Mouse (Mus musculus) intestine, postnatal 0 days (tissue): ENCODE measurements around the gene Secisbp2l. TPM values are rescaled to one million over a fixed set of nuclear protein-coding genes. Genes with fewer than 3 reads are reported as not detected.
A peak's percentile ranks its signal among the peaks of the same experiment; 100 is the strongest.

Experiments
- ATAC-seq: fragments of 200-750 bp; cut with Nextera tagmentation; 2 replicates; pipeline ENCODE4 v1.8.0; 2017; ENCODE audit warnings: mild to moderate bottlenecking, moderate TSS enrichment, moderate library complexity
- H3K27ac ChIP-seq: fragments of 300-500 bp; sonication (generic); 2 replicates; pipeline ENCODE4 v1.5.1; 2014; ENCODE audit warnings: mild to moderate bottlenecking, low read depth, low read length, moderate library complexity
- H3K27me3 ChIP-seq: fragments of 300-500 bp; sonication (generic); replicated peaks from 2 replicates; pipeline ENCODE4 v1.6.1; 2014; ENCODE audit warnings: low read length, mixed read lengths; ENCODE audit not compliant: control insufficient read depth, insufficient read depth
- H3K36me3 ChIP-seq: fragments of 300-500 bp; sonication (generic); 2 replicates; pipeline ENCODE4 v1.6.1; 2014; ENCODE audit warnings: mild to moderate bottlenecking, moderate library complexity; ENCODE audit not compliant: control insufficient read depth, insufficient read depth
- H3K4me1 ChIP-seq: fragments of 300-500 bp; sonication (generic); replicated peaks from 2 replicates; pipeline ENCODE4 v1.6.1; 2014; ENCODE audit warnings: antibody characterized with exemption, low read length, mixed read lengths; ENCODE audit not compliant: control insufficient read depth, insufficient read depth
- H3K4me2 ChIP-seq: fragments of 300-500 bp; sonication (generic); replicated peaks from 2 replicates; pipeline ENCODE4 v1.6.1; 2014; ENCODE audit warnings: low read depth, mild to moderate bottlenecking, moderate library complexity
- H3K4me3 ChIP-seq: fragments of 300-500 bp; sonication (generic); 2 replicates; pipeline ENCODE4 v1.5.1; 2014; ENCODE audit warnings: low read depth, low read length
- H3K9ac ChIP-seq: fragments of 300-500 bp; sonication (generic); 2 replicates; pipeline ENCODE4 v1.6.1; 2014; ENCODE audit warnings: mild to moderate bottlenecking, low read depth, low read length
- H3K9me3 ChIP-seq: fragments of 300-500 bp; sonication (generic); 2 replicates; pipeline ENCODE4 v1.6.1; 2016; ENCODE audit warnings: mixed run types; ENCODE audit not compliant: control insufficient read depth
- CTCF ChIP-seq: sonication (generic); IDR thresholded peaks from 2 replicates; pipeline ENCODE4 v1.5.1; 2016; ENCODE audit warnings: low read depth, mild to moderate bottlenecking, control low read depth, antibody characterized with exemption, moderate library complexity
- WGBS: fragments of 180-500 bp; shearing (Covaris S2); extraction: QIAGEN DNeasy Blood & Tissue Kit; methylation state at CpG from one replicate; pipeline ENCODE4 v1.1.7; 2014; 5-methylcytosine and 5-hydroxymethylcytosine counted together
- polyA plus RNA-seq: library from polyadenylated mRNA; unstranded; fragments of >200 nt; fragmentation: Nextera tagmentation; extraction: Ambion mirVana; gene quantifications from 2 replicates; pipeline ENCODE4 v1.2.1, GENCODE M21; 2015

Secisbp2l gene
- polyA plus RNA-seq, 1 experiment from 2014 or later = 14.4 TPM

GRCm38 (mm10) chr2:125735333-125736024 is 47.2 kb downstream of the Secisbp2l start:
- 59% methylated on average over 2 of the region's 2 CpGs for WGBS
- TF ChIP-seq CTCF = no peak
- Histone ChIP-seq H3K4me2 (no peak overlapping the region), H3K9me3 (no peaks in the 10 kb centered on the region), H3K27ac (no peak overlapping the region), H3K27me3 (no peaks in the 10 kb centered on the region), H3K36me3 (peaks cover 15% of the 10 kb centered on the region), H3K9ac (no peak overlapping the region), H3K4me3 (no peak overlapping the region), H3K4me1 (no peaks in the 10 kb centered on the region)
- ATAC-seq = no peak

- H3K9ac ChIP-seq = no peak overlapping the region
- H3K27me3 ChIP-seq = no peaks in the 10 kb centered on the region
- H3K4me3 ChIP-seq = no peak overlapping the region
- no peaks in the 10 kb centered on the region for H3K9me3 ChIP-seq
- H3K36me3 ChIP-seq = peaks cover 9% of the 10 kb centered on the region
- TF ChIP-seq CTCF = no peak
- no peak overlapping the region for H3K4me2 ChIP-seq
- ATAC-seq = no peak
- no peak overlapping the region for H3K27ac ChIP-seq
- no peaks in the 10 kb centered on the region for H3K4me1 ChIP-seq
These were observed 47.9 kb downstream of the Secisbp2l start for GRCm38 (mm10) chr2:125734741-125735140.

GRCm38 (mm10) chr2:125731763-125732560 is 50.7 kb downstream of the Secisbp2l start:
- TF ChIP-seq CTCF = peak; percentile 96
- peak overlapping the region; percentile 38; the same call in 1 of the 2 replicates for H3K9ac ChIP-seq
- H3K27me3 ChIP-seq = no peaks in the 10 kb centered on the region
- H3K9me3 ChIP-seq = no peaks in the 10 kb centered on the region
- H3K4me2 ChIP-seq = peak overlapping the region; percentile 79
- ATAC-seq = peak; percentile 89
- H3K36me3 ChIP-seq = no peaks in the 10 kb centered on the region
- H3K27ac ChIP-seq = no peak overlapping the region
- H3K4me3 ChIP-seq = peak overlapping the region; percentile 39
- 11% methylated on average over 35 of the region's 35 CpGs for WGBS
- H3K4me1 ChIP-seq = no peaks in the 10 kb centered on the region

GRCm38 (mm10) chr2:125724546-125725114 is 58.0 kb downstream of the Secisbp2l start:
- Histone ChIP-seq H3K27ac (no peak overlapping the region), H3K4me3 (peak overlapping the region; percentile 46), H3K36me3 (no peaks in the 10 kb centered on the region), H3K4me2 (peak overlapping the region; percentile 95), H3K9me3 (no peaks in the 10 kb centered on the region), H3K9ac (no peak overlapping the region), H3K27me3 (peaks cover 21% of the 10 kb centered on the region), H3K4me1 (peaks cover 3% of the 10 kb centered on the region; the same call in 1 of the 2 replicates)
- no peak for TF ChIP-seq CTCF
- 5% methylated on average over 16 of the region's 16 CpGs for WGBS
- no peak for ATAC-seq

- H3K36me3 ChIP-seq = no peaks in the 10 kb centered on the region
- no peak within 1 kb of the TSS for H3K9ac ChIP-seq
- peak within 1 kb of the TSS; percentile 95 for H3K4me2 ChIP-seq
- H3K27ac ChIP-seq = no peak within 1 kb of the TSS
- peaks cover 21% of the 10 kb centered on the region for H3K27me3 ChIP-seq
- H3K9me3 ChIP-seq = no peaks in the 10 kb centered on the region
- peaks cover 3% of the 10 kb centered on the region; the same call in 1 of the 2 replicates for H3K4me1 ChIP-seq
- TF ChIP-seq CTCF = no peak
- H3K4me3 ChIP-seq = peak within 1 kb of the TSS; percentile 46
- ATAC-seq = peak; percentile 58
- under 1% methylated on average over 15 of the region's 15 CpGs for WGBS
These were observed 58.6 kb downstream of the Secisbp2l start, which contains the start of gene Shc4 for GRCm38 (mm10) chr2:125724086-125724430. Gene Shc4, minus strand, starts transcription at chr2:125724148.
